Mouse (Mus musculus) thymus, postnatal 10 days (tissue): Measurements from ENCODE around the gene Nxt2.
"Not testable (repeated sequence)": the region's sequence is repeated elsewhere in the genome, so short reads cannot be mapped to it uniquely, and the experiment has no call there.

Source experiments
- DNase-seq, 2 experiments: peaks; one replicate each; pipeline ENCODE4 v3.0.0; 2021; ENCODE audit warnings: low spot score in 2 of 2

The Nxt2 gene

GRCm38 (mm10) chrX:142226542-142226941 is at the start of gene Nxt2:
Gene Nxt2 (plus strand): TSS chrX:142226770.
- no peak for DNase-seq

- no peak for DNase-seq
Observed at GRCm38 (mm10) chrX:142176981-142177380, 49.6 kb upstream of the Nxt2 start.

- no peak for DNase-seq
Observed at GRCm38 (mm10) chrX:142182026-142182425, 44.5 kb upstream of the Nxt2 start.

GRCm38 (mm10) chrX:142189023-142189703 is 37.4 kb upstream of the Nxt2 start:
- DNase-seq: peak in 1 of 2 experiments; percentile 2

GRCm38 (mm10) chrX:142190355-142190754 is 36.2 kb upstream of the Nxt2 start:
- no peak for DNase-seq

- no peak for DNase-seq
Observed at GRCm38 (mm10) chrX:142194420-142194819, 32.1 kb upstream of the Nxt2 start.

GRCm38 (mm10) chrX:142195551-142195950 is 31.0 kb upstream of the Nxt2 start:
- no peak for DNase-seq

GRCm38 (mm10) chrX:142196831-142197230 is 29.7 kb upstream of the Nxt2 start, which contains the start of gene Gucy2f:
Gene Gucy2f (minus strand): TSS chrX:142196931.
- DNase-seq: no peak

GRCm38 (mm10) chrX:142200295-142200694 is 26.3 kb upstream of the Nxt2 start:
- DNase-seq: peak in 1 of 2 experiments; percentile 25

GRCm38 (mm10) chrX:142227398-142228054 is 956 bp downstream of the Nxt2 start:
- DNase-seq: peak in 1 of 2 experiments; percentile 7

GRCm38 (mm10) chrX:142228055-142228768 is 1.6 kb downstream of the Nxt2 start:
- DNase-seq: peak; percentile 31 to 46

GRCm38 (mm10) chrX:142228769-142229158 is 2.2 kb downstream of the Nxt2 start:
- no peak for DNase-seq

- not testable (repeated sequence) for DNase-seq
Observed at GRCm38 (mm10) chrX:142236146-142236545, 9.6 kb downstream of the Nxt2 start.

GRCm38 (mm10) chrX:142237101-142237500 is 10.5 kb downstream of the Nxt2 start:
- DNase-seq: no peak

GRCm38 (mm10) chrX:142245682-142246327 is 19.2 kb downstream of the Nxt2 start:
- DNase-seq: no peak

- DNase-seq: no peak
Observed at GRCm38 (mm10) chrX:142250008-142250736, 23.6 kb downstream of the Nxt2 start.

GRCm38 (mm10) chrX:142276031-142276430 is 49.5 kb downstream of the Nxt2 start:
- DNase-seq: no peak

- no peak for DNase-seq
Observed at GRCm38 (mm10) chrX:142276573-142276972, 50.0 kb downstream of the Nxt2 start.

- no peak for DNase-seq
Observed at GRCm38 (mm10) chrX:142285905-142286304, 59.3 kb downstream of the Nxt2 start.
